ENCODE assay signal across 8 mouse cellular contexts in the genomic region with DNA sequence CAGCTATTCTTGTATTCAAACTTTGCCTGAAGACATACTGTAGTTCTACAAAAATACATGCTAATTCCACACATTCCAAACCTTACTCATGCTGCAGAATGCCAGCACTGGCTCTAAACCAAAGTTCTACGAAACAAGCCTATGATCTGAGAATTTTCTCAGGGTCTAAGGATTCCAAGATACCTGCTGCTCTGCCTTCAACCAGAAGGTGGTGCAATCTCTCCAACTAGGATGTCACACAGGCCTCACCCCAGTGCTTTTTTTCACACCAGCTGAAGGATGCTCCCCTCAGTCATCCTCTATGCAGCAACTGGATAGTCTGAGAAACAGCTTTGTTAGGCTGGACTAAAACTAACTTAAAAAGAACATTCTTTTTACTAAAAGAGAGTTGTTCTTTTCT.
DNase-seq lines count a peak whose midpoint lies in the region; ATAC-seq and TF ChIP-seq lines count a peak whose summit lies in the region.

No protein-coding gene starts in this region.

- no peak overlapping the region for H3K4me3 ChIP-seq in G1E (ENCODE audit: low read depth, low read length)
- no peak overlapping the region for H3K4me3 ChIP-seq in forebrain, embryonic 13.5 days
- H3K4me3 ChIP-seq in lung, postnatal 0 days (ENCODE audit: low read depth, low read length) = no peak overlapping the region

- no peak overlapping the region for H3K9ac ChIP-seq in forebrain, embryonic 13.5 days
- no peak overlapping the region for H3K9ac ChIP-seq in lung, postnatal 0 days (replicated peaks; ENCODE audit: low read depth)

- intact Hi-C loops in heart, postnatal 36 days (cut with DNase I) = loop anchor here (1.0 kb wide), 3 partner anchors 49 to 132 kb away; no protein-coding TSS in a partner anchor

- no peak overlapping the region for H3K4me2 ChIP-seq in forebrain, embryonic 13.5 days
- H3K4me2 ChIP-seq in lung, postnatal 0 days (replicated peaks; ENCODE audit: low read depth, low read length) = no peak overlapping the region

- H3K9me3 ChIP-seq in G1E (replicated peaks) = no peaks in the 10 kb centered on the region
- no peaks in the 10 kb centered on the region for H3K9me3 ChIP-seq in forebrain, embryonic 13.5 days (replicated peaks)
- H3K9me3 ChIP-seq in lung, postnatal 0 days (ENCODE audit: low read length) = no peaks in the 10 kb centered on the region

- 32% methylated on average over 1 of the region's 1 CpGs for WGBS in forebrain, embryonic 13.5 days
- WGBS in lung, postnatal 0 days = 17% methylated on average over 1 of the region's 1 CpGs

- H3K4me1 ChIP-seq in G1E (ENCODE audit: insufficient read depth, low read depth, low read length) = no peaks in the 10 kb centered on the region
- H3K4me1 ChIP-seq in forebrain, embryonic 13.5 days = 0 out of 2 replicates have a peak, but pooled peaks cover 6% of the 10 kb centered on the region
- no peaks in the 10 kb centered on the region for H3K4me1 ChIP-seq in lung, postnatal 0 days (ENCODE audit: insufficient read depth, low read depth, low read length)

- TF ChIP-seq CTCF in G1E (IDR thresholded peaks at IDR 0.05; ENCODE audit: low read depth, low read length) = no peak; the same call in 1 of the 2 replicates
- peak; percentile 80 for TF ChIP-seq CTCF in lung, postnatal 0 days (IDR thresholded peaks at IDR 0.05)

- TF ChIP-seq EP300 in lung, postnatal 0 days (IDR thresholded peaks at IDR 0.05) = no peak

- peaks cover 3% of the 10 kb centered on the region for H3K36me3 ChIP-seq in G1E (replicated peaks)
- H3K36me3 ChIP-seq in forebrain, embryonic 13.5 days (ENCODE audit: poor library complexity, severe bottlenecking) = peaks cover 20% of the 10 kb centered on the region
- H3K36me3 ChIP-seq in lung, postnatal 0 days (ENCODE audit: insufficient read depth, low read length) = peaks cover 10% of the 10 kb centered on the region; the same call in 1 of the 2 replicates

- no peak overlapping the region for H3K27ac ChIP-seq in forebrain, embryonic 13.5 days
- H3K27ac ChIP-seq in lung, postnatal 0 days (ENCODE audit: low read length) = no peak overlapping the region

- DNase-seq in G1E (ENCODE audit: low spot score) = peak; percentile 7
- DNase-seq in brain, embryonic 18.5 days (ENCODE audit: low read depth, low spot score) = peak; percentile 46
- DNase-seq in heart, postnatal 36 days = peak; percentile 67 to 72
- peak; percentile 56 to 84 for DNase-seq in layer of hippocampus, adult 18-20 months (ENCODE audit: low spot score in 2 of 2)
- peak; percentile 80 for DNase-seq in lung, postnatal 0 days (ENCODE audit: low spot score)
- peak; percentile 73 for DNase-seq in right cerebral cortex, postnatal 14 days

- no peaks in the 10 kb centered on the region for H3K27me3 ChIP-seq in G1E (ENCODE audit: insufficient read depth, low read length)
- H3K27me3 ChIP-seq in forebrain, embryonic 13.5 days = no peaks in the 10 kb centered on the region
- no peaks in the 10 kb centered on the region for H3K27me3 ChIP-seq in lung, postnatal 0 days (replicated peaks; ENCODE audit: insufficient read depth, low read length)

- ATAC-seq in G1E (ENCODE audit: extremely low read depth, insufficient number of reproducible peaks, low FRiP score, poor library complexity, severe bottlenecking) = no peak
- peak; percentile 75; the same call in 1 of the 2 replicates for ATAC-seq in forebrain, embryonic 13.5 days
- ATAC-seq in lung, postnatal 0 days = peak; percentile 68
- no peak for ATAC-seq in erythroblast, adult 5-6 weeks (replicated peaks; ENCODE audit: low FRiP score, poor library complexity, severe bottlenecking)

Comparison
In these comparisons a context has a peak if more than half of its experiments do, and no peak if none do; other contexts are left out.
1. ATAC-seq: peak in forebrain, embryonic 13.5 days (single experiment) and lung, postnatal 0 days (single experiment); none in G1E (single experiment) and erythroblast, adult 5-6 weeks (single experiment).
2. DNase-seq: peak in every context shown above with its lines; median percentile 80 in lung, postnatal 0 days; 73 in right cerebral cortex, postnatal 14 days; 70 in layer of hippocampus, adult 18-20 months; 70 in heart, postnatal 36 days; 46 in brain, embryonic 18.5 days; 7 in G1E.